Mouse (Mus musculus) frontal cortex, adult (tissue): ENCODE measurements around the gene Slk.

Experiments
- ATAC-seq: cut with Nextera tagmentation; 2 replicates; pipeline ENCODE4 v1.9.2; 2017; ENCODE audit warnings: mild to moderate bottlenecking, moderate library complexity, mixed read lengths; ENCODE audit not compliant: low TSS enrichment

Gene Slk

DNA sequence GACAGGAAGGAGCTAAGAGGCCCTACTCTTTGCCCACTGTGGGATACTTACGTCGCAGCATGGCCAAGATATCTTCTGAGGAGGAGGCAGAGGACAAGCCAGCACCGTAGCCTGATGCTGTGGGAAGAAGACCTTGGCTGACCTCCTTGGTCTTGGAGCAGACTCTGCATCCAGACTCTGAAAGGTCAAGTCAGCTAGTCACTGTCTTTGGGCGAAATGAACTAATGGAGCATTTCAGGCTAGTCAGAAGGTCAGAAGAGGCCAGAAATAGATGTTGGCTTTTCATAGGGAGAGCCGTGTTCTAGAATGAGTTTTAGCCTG is 71.6 kb downstream of the Slk start:
- ATAC-seq, result no peak

DNA sequence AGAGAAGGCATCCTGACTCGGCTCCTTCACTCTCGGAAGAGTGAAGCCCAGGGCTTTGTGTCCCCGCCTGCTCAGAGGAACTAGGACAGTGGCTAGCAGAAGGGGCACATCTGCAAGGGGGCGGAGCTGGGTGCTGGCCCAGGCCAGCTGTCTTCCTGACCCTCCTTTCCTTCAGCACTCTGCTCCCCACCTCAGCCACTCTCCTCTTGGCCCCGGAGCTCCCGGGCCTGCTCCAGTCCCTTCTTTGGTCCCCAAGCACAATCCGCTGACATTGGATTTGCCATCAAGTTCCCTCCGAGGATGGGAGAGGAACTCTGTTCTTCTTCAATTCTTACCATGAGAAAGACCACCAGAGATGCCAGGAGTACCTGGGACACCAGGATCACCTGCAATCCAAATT is 72.8 kb downstream of the Slk start:
- ATAC-seq, result no peak

DNA sequence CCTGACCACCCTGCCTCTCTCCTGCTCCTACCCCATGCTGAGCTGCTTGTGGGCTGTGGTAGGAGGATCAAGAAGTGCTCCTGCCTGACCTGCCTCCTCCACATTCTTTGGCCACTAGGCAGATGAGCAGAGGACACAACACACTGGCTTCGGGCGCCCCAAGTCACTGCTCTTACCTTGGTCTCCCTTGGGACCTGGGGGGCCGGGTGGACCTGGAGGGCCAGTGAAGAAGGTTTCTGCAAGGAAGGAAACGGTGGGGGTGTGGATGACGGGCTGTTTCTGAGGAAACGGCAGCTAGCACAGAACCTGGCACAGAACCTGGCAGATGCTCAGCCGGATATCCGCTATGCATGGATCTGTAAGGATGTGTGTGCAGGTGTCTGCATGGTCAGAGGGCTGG is 73.7 kb downstream of the Slk start:
- ATAC-seq, result no peak

DNA sequence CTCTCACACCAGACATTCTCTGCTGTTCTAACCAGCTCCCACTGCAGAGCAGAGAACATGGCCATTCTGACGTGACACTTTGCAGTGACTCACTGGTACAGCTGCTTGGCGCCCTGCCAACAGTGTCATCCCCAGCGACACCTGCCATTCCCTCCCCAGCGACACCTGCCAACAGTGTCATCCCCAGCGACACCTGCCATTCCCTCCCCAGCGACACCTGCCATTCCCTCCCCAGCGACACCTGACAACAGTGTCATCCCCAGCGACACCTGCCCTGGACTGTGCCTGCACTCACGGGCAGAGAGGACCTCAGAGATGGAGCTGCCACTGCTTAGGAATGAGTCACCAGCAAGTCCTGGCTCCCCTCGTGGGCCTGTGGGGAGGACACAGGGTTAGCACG is 75.4 kb downstream of the Slk start:
- ATAC-seq, result no peak

DNA sequence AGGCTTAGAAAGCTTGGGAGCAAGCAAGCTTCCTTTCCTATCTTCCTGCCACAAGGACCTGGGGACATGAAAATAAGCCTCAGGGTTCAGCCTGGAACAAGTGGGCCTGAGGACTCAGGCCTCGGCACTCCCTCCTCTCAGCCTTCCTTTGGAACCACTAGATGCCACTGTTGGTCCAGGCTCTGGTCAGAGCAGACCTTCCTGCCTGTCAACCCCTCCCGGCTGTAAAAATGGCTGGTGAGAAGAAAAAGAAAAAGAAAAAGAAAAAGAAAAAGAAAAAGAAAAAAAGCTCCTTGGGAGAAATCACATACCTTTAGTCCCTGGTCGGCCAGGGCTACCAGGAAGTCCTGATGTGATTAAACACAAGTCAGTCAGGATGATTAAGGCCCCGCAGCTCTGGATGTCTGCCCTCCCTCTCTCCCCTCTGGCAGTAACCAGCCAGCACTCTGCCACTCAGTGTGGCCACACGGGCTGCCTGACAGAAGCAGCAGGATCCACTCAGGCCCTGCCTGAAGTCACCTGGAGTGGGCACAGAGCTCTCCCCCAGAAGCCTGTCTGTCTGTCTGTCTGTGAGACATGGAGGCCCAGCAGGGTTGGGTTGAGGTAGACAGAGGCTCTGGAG is 79.5 kb downstream of the Slk start:
- ATAC-seq, result peak; percentile 97

DNA sequence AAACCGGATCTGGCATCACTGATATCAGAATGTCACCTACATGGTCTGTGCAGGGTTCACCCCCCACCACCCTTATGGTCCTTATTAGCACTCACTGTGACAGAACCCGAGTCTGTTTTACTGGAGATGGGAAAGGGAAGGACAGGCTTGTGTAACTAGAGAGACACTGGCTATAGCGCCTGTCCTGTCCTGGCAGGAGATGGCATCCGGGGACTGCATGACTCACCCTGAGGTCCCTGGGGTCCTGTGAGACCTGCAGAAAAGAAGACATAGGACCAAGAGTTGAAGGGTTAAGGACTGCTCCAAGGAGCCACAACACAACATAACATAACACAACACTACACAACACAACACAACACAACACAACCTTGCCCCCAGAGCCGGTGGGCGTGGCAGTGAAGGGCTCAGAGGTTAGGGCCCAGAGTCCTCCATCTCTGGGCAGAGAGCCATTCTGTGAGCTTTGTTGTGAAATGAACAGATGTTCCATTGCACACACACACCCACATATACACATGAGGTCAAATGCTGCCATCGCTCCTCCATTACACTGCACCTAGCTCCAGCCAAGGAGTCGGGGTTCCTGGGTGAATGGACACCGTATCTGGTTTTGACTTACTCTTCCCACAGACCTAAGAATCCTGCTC is 80.4 kb downstream of the Slk start:
- no peak for ATAC-seq

DNA sequence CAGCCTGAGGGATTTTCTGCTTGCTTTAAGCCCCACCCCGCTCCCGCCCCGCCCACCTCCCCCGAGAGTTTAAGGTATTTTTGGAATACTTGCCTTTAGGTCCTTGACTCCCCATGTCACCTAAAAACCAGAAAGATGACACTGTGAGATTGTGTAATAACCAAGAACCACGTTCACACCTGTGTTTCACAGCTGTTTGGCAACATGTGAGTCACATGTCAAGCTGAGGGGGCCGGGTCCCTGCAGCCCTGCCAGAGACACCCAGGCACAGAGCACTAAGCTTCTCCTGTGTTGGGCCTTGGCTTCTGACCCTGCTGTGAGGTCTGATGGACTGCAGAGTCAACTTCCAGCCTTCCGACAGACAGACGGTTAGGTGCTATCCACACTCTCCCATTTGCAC is 88.1 kb downstream of the Slk start:
- ATAC-seq, result no peak

DNA sequence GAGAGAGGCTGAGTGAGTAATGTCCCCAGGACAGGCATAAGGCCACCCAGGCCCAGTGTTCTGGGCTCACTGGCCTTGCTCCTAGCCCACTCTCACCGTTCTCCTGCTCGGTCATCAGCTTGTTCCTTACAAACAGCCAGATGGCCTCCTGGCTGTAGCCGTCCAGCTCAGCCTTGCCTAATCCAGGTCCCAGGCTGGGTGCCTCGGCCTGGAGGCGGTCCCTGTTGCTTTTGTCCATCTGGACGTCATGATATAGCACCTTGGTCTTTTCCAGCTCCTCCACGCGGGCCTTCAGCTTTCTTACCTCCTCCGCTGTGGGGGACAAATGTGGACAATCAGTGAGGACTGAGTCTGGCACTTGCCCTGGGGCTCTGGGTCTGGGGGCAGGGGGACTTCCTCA is 88.9 kb downstream of the Slk start:
- ATAC-seq, result no peak

DNA sequence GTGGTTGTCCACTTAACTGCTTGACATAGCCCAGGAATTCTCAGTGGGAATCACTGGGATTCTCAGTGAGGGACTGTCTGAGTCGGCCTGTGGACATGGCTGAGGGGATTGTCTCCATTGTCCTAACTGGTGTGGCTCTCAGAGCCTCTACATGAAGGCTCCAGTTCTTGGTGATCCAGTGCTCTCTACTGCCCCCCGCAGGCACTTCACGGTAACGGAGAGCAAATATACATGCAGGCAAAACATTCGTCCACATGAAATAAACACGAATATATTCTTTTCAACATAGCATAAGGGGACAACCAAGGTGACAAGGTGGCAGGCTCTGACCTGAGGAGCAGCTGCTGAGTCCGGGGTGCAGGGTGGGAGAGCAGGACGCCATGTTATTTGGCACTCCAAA is 94.9 kb downstream of the Slk start:
- ATAC-seq, result no peak

DNA sequence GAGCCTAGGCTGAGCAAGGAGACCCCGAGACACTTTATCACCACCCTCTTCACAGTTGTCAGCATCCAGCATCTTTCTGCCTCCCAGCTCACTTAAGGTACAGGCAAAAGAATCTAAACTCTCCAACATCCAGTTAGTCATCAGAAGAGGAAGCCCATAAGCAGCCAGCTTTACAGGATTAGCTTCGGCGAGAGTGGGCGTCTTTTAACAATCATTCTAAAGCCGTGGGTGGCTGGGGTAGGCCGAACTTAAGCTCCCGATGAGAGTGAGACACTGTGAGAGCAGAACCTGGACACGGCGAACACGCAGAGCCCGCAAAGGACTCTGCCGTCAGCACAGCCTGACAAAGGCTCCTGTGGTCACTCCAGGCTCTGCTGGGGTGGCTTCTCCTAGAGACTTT is 99.2 kb downstream of the Slk start:
- peak; percentile 97 for ATAC-seq

DNA sequence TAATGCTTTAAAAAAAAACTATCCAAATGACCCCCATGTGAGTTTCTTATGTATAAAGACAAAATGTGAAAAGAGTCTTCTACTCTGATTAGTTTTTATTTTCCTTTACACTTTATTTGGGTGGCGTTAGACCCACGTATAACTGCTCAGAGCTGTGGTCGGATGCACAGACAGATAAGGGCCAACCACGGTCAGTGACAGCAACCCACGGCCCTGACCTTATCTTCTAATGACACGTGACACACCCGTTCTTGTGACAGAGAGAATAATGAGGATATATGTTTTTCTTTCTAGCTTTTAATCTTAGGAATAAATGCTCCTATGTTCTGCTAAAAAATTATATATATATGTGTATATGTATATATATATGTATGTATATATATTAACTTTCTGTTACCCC is 110.1 kb downstream of the Slk start:
- ATAC-seq, result no peak

DNA sequence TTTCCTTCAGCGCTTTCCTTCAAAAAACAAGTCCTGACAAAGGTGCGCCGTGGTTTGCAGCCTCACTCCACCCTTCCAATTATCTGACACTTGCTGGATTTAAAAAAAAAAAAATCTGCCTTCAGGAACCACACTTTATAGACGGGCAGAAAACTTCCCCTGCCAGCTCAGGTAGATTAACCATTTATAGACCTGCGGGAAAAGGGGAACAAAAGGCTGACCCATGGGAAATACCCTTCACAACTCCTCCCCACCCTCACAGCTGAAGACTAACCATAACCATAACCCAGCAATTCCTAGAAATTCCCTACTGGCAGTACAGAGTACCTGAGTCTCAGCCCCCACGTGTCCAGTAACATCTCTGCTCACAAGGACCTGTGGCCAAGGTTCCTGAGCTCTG is 112.5 kb downstream of the Slk start, which contains the start of gene Col17a1:
Col17a1 (minus strand) TSS at position 101 of the 400 bp plus-strand sequence.
- ATAC-seq, result no peak
